Mouse (Mus musculus) heart, embryonic 10.5 days (tissue): ENCODE data around the gene Podxl2. TPM values are rescaled to one million over a fixed set of nuclear protein-coding genes. Genes with fewer than 3 reads are reported as not detected.

Experiments used
- DNase-seq: peaks from one replicate; pipeline ENCODE4 v3.0.0-alpha.2; 2017; ENCODE audit warnings: low spot score
- H3K27ac ChIP-seq: fragments of 300-500 bp; sonication (generic); 2 replicates; pipeline ENCODE4 v1.5.1; 2016; ENCODE audit warnings: mild to moderate bottlenecking
- H3K27me3 ChIP-seq: fragments of 300-500 bp; sonication (generic); 2 replicates; pipeline ENCODE4 v1.6.1; 2016; ENCODE audit warnings: mild to moderate bottlenecking; ENCODE audit not compliant: poor library complexity, insufficient read depth, severe bottlenecking
- H3K36me3 ChIP-seq: fragments of 300-500 bp; sonication (generic); 2 replicates; pipeline ENCODE4 v1.6.1; 2016; ENCODE audit warnings: mild to moderate bottlenecking, moderate library complexity
- H3K4me1 ChIP-seq: fragments of 300-500 bp; sonication (generic); 2 replicates; pipeline ENCODE4 v1.6.1; 2016; ENCODE audit warnings: mild to moderate bottlenecking
- H3K4me3 ChIP-seq: fragments of 300-500 bp; sonication (generic); 2 replicates; pipeline ENCODE4 v1.5.1; 2016; ENCODE audit warnings: mild to moderate bottlenecking, moderate library complexity
- H3K9me3 ChIP-seq: fragments of 300-500 bp; sonication (generic); 2 replicates; pipeline ENCODE4 v1.6.1; 2016; ENCODE audit warnings: mild to moderate bottlenecking, moderate library complexity
- WGBS: fragments of 180-500 bp; shearing (Covaris S2); methylation state at CpG from one replicate; pipeline ENCODE4 v1.1.7; 2016; 5-methylcytosine and 5-hydroxymethylcytosine counted together
- polyA plus RNA-seq: library from polyadenylated mRNA; unstranded; fragments of >200 nt; fragmentation: Nextera tagmentation; extraction: Ambion mirVana; gene quantifications from 2 replicates; pipeline ENCODE4 v1.2.1, GENCODE M21; 2016

Podxl2 gene
- polyA plus RNA-seq, 1 experiment from 2014 or later, result 26.7 TPM

DNA sequence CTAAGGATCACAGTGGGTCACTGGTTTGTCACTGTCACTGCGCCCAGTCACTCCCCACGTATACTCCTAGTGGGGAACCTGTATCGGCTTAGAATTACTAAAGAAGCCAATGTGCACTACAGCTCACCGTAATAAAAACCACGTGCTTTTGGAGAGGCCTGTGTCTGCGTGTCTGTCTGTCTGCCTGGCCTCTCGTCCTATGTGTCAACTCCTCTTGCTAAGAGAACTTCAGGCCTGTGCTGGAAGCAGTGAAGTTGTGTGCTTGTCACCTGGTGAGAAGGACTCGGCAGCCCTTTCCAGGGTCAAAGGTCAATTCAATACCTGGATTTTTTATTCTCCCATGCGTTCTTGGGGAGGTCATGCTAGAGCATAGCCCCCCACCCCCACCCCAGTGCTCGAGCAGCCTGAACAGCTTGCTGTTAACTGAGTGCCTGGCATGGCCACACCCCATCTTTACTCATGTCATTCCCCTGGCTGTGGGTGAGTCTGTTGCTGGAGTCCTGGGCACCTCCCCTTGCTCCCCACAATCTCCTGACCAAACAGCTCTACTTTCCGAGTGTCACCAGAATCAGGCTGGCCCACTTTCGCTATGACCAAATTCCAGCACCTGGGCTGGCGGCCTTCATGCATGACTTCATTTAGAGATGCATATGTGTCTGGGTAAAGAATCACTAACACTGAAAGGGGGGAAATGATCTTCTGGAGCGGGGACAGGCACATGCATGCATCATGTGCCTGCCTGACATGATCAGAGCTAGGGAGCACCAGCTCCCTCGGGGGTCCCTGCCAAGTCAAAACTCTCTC lies 46.4 kb downstream of the Podxl2 start:
- Histone ChIP-seq H3K27ac (no peak overlapping the region), H3K4me3 (no peak overlapping the region), H3K27me3 (0 out of 2 replicates have a peak, but pooled peaks cover 20% of the 10 kb centered on the region), H3K36me3 (no peaks in the 10 kb centered on the region), H3K9me3 (no peaks in the 10 kb centered on the region), H3K4me1 (peaks cover 35% of the 10 kb centered on the region)
- WGBS, result 71% methylated on average over 15 of the region's 15 CpGs
- DNase-seq, result no peak

DNA sequence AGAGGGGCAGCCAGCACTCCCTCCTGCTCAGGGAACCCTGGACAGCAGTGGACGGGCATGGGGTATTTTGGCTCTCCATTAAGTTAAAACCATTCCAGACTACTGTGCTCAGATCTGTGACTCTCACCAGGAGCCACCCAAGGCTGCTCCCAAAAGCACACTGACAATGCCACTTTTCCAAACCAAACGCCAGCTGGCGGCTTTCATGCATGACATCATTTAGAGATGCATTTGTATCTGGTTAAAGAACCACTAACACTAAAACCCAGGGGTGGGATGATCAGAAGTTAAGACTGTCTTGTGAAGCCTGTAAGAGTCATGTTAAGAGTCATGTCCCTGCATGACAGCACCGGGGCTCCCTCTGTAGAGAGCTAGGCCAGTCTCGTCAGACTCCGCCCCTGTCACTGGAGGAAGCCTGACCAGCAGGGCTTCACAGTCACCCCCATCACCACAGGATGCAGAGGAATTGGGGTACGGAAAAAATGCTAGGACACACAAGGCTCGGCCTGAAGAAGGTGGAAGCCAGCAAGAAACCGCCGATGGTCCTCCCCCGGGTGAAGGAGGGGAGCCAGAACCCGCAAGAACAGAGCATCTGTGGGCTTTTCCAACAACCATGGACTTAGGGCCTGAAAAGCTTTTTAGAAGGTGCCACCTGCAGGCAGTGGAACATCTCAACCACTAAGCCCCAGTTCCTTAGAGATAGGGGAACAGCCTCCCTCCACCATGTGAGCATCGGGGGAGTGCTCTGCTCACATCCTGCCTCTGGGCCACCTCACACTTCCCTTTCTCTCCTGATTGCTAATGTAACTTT lies 47.2 kb downstream of the Podxl2 start:
- no peak overlapping the region for H3K4me3 ChIP-seq
- 0 out of 2 replicates have a peak, but pooled peaks cover 24% of the 10 kb centered on the region for H3K27me3 ChIP-seq
- peak overlapping the region; percentile 52; the same call in 1 of the 2 replicates for H3K27ac ChIP-seq
- peaks cover 31% of the 10 kb centered on the region for H3K4me1 ChIP-seq
- WGBS, result 62% methylated on average over 13 of the region's 13 CpGs
- H3K36me3 ChIP-seq, result no peaks in the 10 kb centered on the region
- H3K9me3 ChIP-seq, result no peaks in the 10 kb centered on the region
- DNase-seq, result no peak

DNA sequence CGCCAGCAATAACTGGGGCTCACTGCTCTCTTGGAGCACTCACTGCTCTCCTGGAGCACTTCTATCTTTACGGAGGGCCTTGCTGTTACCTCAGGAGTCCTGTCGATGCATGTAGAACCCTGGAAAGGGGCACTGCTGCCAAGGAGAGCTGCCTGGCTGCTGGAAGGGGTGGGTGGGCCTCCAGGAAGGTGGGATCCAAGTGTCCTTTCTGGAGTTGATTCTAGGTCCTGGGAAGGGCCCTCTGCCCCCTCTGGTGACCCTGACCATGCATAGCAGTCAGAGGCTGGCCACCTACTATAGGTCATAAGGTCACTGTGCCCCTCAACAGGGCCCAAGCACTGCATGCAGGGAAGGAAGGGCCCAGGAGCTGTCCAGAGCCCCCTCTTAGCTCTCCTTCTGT lies 47.9 kb downstream of the Podxl2 start:
- Histone ChIP-seq H3K27ac (peak overlapping the region; percentile 52), H3K36me3 (no peaks in the 10 kb centered on the region), H3K4me3 (no peak overlapping the region), H3K9me3 (no peaks in the 10 kb centered on the region), H3K27me3 (0 out of 2 replicates have a peak, but pooled peaks cover 24% of the 10 kb centered on the region), H3K4me1 (peaks cover 31% of the 10 kb centered on the region)
- DNase-seq, result no peak
- 70% methylated on average over 3 of the region's 3 CpGs for WGBS

DNA sequence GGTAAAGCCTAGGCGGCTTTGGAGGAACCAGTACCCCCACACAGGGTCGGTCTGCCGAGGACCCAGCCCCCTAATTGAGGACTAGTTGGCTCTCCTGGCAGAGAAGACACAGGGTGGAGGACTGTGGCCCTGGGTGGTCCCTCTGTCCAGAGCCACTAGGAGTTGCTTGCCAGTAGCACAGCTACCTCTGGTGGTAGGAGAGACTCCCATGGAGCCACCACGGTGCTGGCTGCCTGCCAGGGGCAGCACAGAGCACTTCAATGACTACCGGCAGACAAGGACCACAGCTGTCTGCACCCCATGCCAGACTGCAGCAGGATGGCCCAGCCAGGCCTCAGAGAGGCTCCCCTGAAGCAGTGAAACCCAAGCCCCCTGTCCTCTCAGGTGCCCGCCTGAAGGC lies 48.3 kb downstream of the Podxl2 start:
- no peaks in the 10 kb centered on the region for H3K9me3 ChIP-seq
- peak; percentile 92 for DNase-seq
- no peak overlapping the region for H3K4me3 ChIP-seq
- 26% methylated on average over 6 of the region's 6 CpGs for WGBS
- no peaks in the 10 kb centered on the region for H3K36me3 ChIP-seq
- 0 out of 2 replicates have a peak, but pooled peaks cover 24% of the 10 kb centered on the region for H3K27me3 ChIP-seq
- H3K27ac ChIP-seq, result peak overlapping the region; percentile 56
- H3K4me1 ChIP-seq, result peaks cover 35% of the 10 kb centered on the region

DNA sequence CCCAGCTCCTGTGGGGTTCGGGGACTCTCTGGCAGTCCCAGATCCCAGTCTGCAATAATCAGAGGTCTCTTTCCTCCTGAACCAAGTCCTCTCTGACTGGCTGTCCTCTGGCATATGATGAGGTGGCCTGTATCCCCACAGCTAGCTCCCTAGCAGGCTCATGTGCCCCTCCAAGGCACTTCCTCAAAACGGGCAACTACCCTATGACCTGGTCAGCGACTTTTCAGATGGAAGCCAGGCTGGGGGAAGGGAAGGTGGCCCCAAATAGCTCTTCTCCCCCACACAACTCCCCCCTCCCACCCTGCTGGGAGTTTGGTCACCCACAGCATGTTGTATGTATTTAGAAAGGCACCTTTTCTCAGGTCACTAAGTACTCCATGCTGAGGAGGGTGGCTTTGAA lies 48.8 kb downstream of the Podxl2 start:
- H3K9me3 ChIP-seq, result no peaks in the 10 kb centered on the region
- WGBS, result 55% methylated on average over 3 of the region's 3 CpGs
- no peak for DNase-seq
- no peak overlapping the region for H3K4me3 ChIP-seq
- H3K36me3 ChIP-seq, result no peaks in the 10 kb centered on the region
- peaks cover 37% of the 10 kb centered on the region for H3K4me1 ChIP-seq
- H3K27ac ChIP-seq, result peak overlapping the region; percentile 56; the same call in 1 of the 2 replicates
- 0 out of 2 replicates have a peak, but pooled peaks cover 24% of the 10 kb centered on the region for H3K27me3 ChIP-seq

DNA sequence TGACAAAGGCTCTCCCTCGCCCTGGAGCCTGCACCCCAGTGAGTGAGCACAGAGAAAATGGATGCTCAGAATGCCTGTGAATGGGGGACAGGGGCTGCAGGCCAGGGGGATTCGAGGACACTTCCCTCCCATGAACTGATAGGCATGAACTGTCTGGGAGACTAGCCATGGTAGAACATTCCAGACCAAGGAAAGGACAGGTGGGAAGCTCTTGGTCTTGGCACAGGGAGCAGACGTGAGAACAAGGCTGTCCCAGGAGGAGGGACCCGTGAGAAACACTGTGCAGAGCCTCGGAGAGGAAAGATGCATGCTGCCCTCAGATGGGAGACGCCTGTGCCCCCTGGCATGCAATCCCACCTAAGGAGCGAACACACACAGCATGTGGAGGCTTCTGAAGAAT lies 50.7 kb downstream of the Podxl2 start:
- H3K4me3 ChIP-seq, result no peak overlapping the region
- 0 out of 2 replicates have a peak, but pooled peaks cover 20% of the 10 kb centered on the region for H3K27me3 ChIP-seq
- H3K27ac ChIP-seq, result no peak overlapping the region; the same call in 1 of the 2 replicates
- DNase-seq, result no peak
- H3K9me3 ChIP-seq, result no peaks in the 10 kb centered on the region
- peaks cover 52% of the 10 kb centered on the region for H3K4me1 ChIP-seq
- no peaks in the 10 kb centered on the region for H3K36me3 ChIP-seq
- 62% methylated on average over 7 of the region's 7 CpGs for WGBS

DNA sequence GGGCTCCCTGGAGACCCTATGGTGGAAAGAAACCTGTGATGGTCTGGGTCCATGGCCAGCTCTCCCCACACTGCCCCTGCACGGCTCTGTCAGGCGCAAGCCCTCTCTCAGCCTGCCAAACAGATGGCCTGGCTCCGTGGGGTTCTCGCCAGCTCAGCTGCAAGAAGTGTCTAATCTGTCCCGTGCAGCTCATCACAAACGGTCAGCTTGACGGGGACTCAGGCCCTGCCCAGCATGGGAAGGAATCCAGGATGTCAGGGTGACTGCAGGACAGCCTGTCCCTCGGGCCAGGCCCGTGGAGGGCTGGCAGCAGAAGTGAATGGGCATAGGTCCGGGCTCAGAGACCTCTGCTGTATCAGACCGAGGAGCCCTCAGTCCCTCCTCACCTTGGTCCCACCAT lies 52.9 kb downstream of the Podxl2 start:
- Histone ChIP-seq H3K27ac (peak overlapping the region; percentile 44; the same call in 1 of the 2 replicates), H3K4me1 (peaks cover 36% of the 10 kb centered on the region), H3K4me3 (no peak overlapping the region), H3K9me3 (no peaks in the 10 kb centered on the region), H3K36me3 (no peaks in the 10 kb centered on the region), H3K27me3 (0 out of 2 replicates have a peak, but pooled peaks cover 20% of the 10 kb centered on the region)
- 68% methylated on average over 11 of the region's 11 CpGs for WGBS
- no peak for DNase-seq

DNA sequence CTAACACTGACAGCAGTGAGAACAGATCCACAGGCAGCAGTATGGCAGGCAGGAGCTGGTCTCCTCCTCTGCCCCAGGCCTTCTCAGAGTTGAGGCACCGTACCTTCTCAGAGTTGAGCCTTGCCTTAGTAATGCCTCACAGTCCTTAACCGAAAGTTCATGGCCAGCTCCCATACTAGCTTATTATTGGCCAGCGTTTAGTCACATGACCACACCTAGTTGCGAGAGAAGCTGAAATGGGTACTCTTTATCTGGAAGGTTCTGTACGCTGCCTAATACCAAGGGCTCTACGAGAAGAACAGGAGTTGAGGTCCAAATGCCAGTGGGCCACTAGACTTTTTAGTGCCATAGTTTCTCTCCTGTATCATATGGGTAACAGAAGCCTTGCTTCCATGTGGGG lies 53.5 kb downstream of the Podxl2 start:
- Histone ChIP-seq H3K4me1 (peaks cover 30% of the 10 kb centered on the region), H3K27me3 (0 out of 2 replicates have a peak, but pooled peaks cover 20% of the 10 kb centered on the region), H3K4me3 (no peak overlapping the region), H3K27ac (0 out of 2 replicates have a peak overlapping the region, but pooled peaks have one; percentile 1), H3K9me3 (no peaks in the 10 kb centered on the region), H3K36me3 (no peaks in the 10 kb centered on the region)
- DNase-seq, result no peak
- WGBS, result 85% methylated on average over 6 of the region's 6 CpGs

DNA sequence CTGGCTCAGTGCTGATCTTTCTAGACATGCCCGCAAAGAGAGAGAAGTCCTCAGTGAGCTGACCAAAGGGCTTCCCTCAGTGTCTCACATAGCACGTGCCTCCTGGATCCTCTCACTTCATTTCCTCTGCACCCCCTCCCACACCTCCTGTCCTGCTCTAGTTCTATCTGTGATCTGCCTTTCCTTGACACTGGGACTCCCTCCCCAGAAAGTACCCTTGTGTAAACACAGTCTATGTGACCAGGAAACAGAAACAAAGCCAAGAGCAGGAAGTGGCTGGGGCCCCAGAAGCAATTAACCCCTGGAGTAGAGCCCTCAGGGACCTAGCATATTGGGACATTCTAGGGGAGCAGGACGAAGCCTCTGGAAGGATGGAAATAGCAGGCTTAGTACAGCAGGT lies 54.0 kb downstream of the Podxl2 start:
- H3K4me3 ChIP-seq, result no peak overlapping the region
- 0 out of 2 replicates have a peak, but pooled peaks cover 20% of the 10 kb centered on the region for H3K27me3 ChIP-seq
- no peak for DNase-seq
- no peaks in the 10 kb centered on the region for H3K9me3 ChIP-seq
- WGBS, result 21% methylated on average over 3 of the region's 3 CpGs
- peaks cover 27% of the 10 kb centered on the region for H3K4me1 ChIP-seq
- H3K27ac ChIP-seq, result 0 out of 2 replicates have a peak overlapping the region, but pooled peaks have one; percentile 1
- no peaks in the 10 kb centered on the region for H3K36me3 ChIP-seq

DNA sequence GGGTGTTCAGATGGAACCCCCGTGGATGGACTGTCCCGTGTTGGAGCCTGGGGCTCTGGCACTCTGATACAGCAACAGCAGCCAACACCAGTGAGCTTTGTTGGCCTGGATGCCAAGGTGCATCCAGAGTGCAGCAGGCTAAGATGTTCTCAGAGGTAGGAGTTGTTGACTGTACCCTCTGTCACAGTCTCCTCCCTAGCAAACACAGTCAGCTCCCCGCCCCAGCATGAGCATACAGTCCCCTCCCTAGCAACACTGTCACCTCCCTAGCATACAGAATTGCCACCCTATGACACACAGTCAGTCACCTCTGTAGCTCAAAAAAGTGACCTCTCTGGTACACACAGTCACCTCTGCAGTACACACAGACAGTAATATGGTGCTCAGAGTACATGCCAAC lies 57.9 kb downstream of the Podxl2 start:
- H3K4me3 ChIP-seq, result no peak overlapping the region
- peaks cover 37% of the 10 kb centered on the region for H3K4me1 ChIP-seq
- H3K27me3 ChIP-seq, result 0 out of 2 replicates have a peak, but pooled peaks cover 5% of the 10 kb centered on the region
- WGBS, result 80% methylated on average over 3 of the region's 3 CpGs
- H3K36me3 ChIP-seq, result no peaks in the 10 kb centered on the region
- H3K9me3 ChIP-seq, result no peaks in the 10 kb centered on the region
- DNase-seq, result no peak
- H3K27ac ChIP-seq, result no peak overlapping the region

DNA sequence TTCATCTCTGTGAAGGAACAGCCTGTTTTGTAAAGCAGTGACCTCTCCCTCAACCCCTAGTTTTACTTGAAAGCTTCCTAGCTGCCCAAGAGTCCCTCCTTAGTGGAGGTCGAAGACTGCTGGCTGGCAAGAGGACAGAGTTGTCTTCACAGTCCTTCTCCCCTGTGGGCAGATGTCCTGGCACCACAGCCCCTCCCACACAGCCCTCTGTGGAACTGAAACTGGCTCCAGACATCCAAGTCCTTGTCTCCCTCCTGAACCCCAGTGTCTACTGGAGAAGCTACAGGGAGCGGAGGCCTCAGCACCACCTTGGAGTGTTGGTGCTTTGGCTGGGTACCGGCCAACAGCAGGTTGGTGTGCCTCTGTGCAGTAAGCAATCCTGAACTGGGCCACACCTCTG lies 59.4 kb downstream of the Podxl2 start:
- DNase-seq, result no peak
- Histone ChIP-seq H3K9me3 (no peaks in the 10 kb centered on the region), H3K4me1 (peaks cover 37% of the 10 kb centered on the region), H3K27ac (no peak overlapping the region), H3K4me3 (no peak overlapping the region), H3K36me3 (no peaks in the 10 kb centered on the region), H3K27me3 (0 out of 2 replicates have a peak, but pooled peaks cover 5% of the 10 kb centered on the region)
- WGBS, result 89% methylated on average over 3 of the region's 3 CpGs

DNA sequence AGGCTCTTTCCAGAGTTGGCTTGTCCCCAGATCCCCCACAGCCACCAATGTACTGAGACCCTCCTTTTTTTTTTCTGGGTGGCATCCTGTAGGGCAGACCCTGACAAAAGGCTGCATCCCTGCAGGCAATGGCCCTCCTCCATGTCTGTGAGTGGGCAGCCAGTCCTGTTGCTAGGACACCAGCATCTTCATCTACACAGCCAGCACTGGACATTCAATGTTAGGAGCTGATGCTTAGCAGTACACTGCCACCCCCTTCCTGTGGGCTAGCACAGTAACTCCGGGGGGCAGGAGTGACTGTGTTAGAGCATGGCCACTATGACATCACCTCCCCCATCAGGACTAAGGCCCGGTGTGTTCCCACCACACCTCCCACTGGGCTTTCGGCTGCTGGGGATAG lies 59.8 kb downstream of the Podxl2 start:
- H3K9me3 ChIP-seq, result no peaks in the 10 kb centered on the region
- no peaks in the 10 kb centered on the region for H3K36me3 ChIP-seq
- no peak overlapping the region for H3K4me3 ChIP-seq
- no peak for DNase-seq
- WGBS, result 73% methylated on average over 3 of the region's 3 CpGs
- peaks cover 37% of the 10 kb centered on the region for H3K4me1 ChIP-seq
- H3K27ac ChIP-seq, result no peak overlapping the region
- 0 out of 2 replicates have a peak, but pooled peaks cover 5% of the 10 kb centered on the region for H3K27me3 ChIP-seq

DNA sequence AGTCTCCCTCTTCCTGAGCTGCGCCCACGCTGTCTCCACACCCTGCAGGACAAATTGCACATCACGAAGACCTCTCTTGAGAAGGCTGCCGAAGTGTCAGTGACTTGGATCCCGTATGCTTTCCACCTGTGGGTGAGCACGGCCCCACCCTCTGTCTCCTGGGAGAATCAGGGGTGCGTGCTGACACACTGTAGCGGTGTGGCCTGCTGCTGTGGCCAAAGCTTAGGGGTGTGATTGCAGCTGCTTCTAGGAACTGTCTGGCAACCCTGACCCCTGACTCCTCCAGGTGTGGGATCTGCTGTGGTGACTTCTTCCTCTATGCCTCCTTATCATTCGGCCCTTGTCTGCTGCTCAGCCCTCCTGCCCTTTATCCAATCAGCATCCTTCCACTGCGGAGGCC lies 61.0 kb downstream of the Podxl2 start:
- Histone ChIP-seq H3K36me3 (no peaks in the 10 kb centered on the region), H3K9me3 (no peaks in the 10 kb centered on the region), H3K27me3 (0 out of 2 replicates have a peak, but pooled peaks cover 5% of the 10 kb centered on the region), H3K27ac (no peak overlapping the region), H3K4me1 (peaks cover 42% of the 10 kb centered on the region), H3K4me3 (no peak overlapping the region)
- 77% methylated on average over 10 of the region's 10 CpGs for WGBS
- DNase-seq, result no peak
